Mouse (Mus musculus) mesoderm, embryonic 11.5 days (tissue): ENCODE measurements around the gene Uck1.
"Not testable (repeated sequence)": the region's sequence is repeated elsewhere in the genome, so short reads cannot be mapped to it uniquely, and the experiment has no call there.

Experiments
- DNase-seq: peaks from one replicate; pipeline ENCODE4 v3.0.0-alpha.2; 2012; ENCODE audit warnings: low read depth, low spot score

Gene Uck1

GRCm38 (mm10) chr2:32259657-32260417, at the start of gene Uck1:
TSS of gene Uck1 (minus strand) at chr2:32260159.
- peak; percentile 96 for DNase-seq

GRCm38 (mm10) chr2:32308870-32309568, 49.1 kb upstream of the Uck1 start:
- DNase-seq, result no peak

- peak; percentile 83 for DNase-seq
Observed at GRCm38 (mm10) chr2:32307941-32308760, 48.2 kb upstream of the Uck1 start.

DNA sequence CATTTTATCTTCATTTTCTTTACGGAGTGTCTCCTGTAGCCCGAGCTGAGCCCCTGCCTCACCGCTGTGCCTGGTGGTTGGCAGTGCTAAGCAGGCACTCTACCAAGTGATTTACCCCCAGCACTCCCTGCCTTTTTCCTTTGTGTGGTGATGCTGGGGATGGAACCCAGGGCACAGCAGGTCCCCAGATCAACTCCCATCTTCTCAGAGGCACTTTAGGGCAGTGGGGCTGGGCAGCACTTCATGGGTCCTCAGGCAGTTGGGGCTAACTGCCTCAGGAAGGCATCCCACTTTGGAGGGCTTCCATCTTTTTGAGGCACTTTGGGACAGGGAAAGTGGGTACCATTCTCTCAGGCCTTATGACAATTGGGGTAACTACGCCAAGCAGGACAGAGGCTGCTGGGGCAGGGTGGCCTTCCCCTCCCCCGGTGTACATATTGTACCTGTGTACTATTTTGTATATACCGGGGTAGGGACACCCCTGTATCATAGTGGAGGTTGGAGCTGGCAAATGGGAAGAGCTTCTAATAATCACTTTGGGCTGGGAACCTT, 47.4 kb upstream of the Uck1 start:
- no peak for DNase-seq

DNA sequence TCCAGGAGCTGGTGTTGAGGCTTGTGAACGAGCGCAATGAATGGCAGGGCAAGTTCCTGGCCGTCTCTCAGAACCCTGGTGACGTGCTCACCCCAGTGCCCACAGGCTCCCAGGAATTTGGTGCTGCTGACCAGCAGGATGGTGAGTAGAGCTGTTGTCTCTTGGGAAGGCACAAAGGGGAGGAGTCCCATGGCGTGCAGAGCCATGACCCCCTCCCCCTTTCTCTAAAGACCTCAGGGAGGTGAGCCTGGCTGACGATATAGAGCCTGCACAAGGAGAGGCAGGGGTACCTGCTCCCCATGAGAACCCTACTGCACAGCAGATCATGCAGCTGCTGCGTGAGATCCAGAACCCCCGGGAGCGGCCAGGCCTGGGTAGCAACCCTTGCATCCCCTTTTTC, 46.2 kb upstream of the Uck1 start:
- no peak for DNase-seq

- no peak for DNase-seq
Observed at GRCm38 (mm10) chr2:32305668-32306067, 45.7 kb upstream of the Uck1 start.

GRCm38 (mm10) chr2:32304145-32304832, 44.3 kb upstream of the Uck1 start:
- peak; percentile 63 for DNase-seq

- DNase-seq, result no peak
Observed at GRCm38 (mm10) chr2:32302952-32303351, 43.0 kb upstream of the Uck1 start.

GRCm38 (mm10) chr2:32299469-32299868, 39.5 kb upstream of the Uck1 start:
- DNase-seq, result no peak

- not testable (repeated sequence) for DNase-seq
Observed at GRCm38 (mm10) chr2:32295842-32296241, 35.9 kb upstream of the Uck1 start.

DNA sequence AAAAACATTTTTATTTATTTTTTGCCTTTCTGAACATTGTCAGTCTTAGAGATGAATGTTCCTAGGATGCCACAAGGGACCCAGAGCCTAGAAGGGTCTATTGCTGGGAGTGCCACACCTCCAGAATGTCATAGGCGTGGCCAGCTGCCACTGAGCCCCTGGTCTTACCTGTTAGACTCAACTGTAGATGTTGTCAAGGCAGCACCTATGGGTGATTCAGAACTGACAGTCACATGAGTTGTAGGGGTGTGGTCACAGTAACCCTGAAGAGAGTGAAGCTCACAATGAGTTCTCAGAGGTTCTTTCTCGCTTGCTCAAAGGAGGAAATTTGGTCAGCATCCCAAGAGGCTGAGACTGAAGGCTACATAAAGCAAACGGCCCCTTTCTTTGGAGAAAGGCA, 35.3 kb upstream of the Uck1 start:
- DNase-seq, result no peak

- DNase-seq, result no peak
Observed at GRCm38 (mm10) chr2:32294348-32294747, 34.4 kb upstream of the Uck1 start.

- peak; percentile 65 for DNase-seq
Observed at GRCm38 (mm10) chr2:32289578-32289977, 29.6 kb upstream of the Uck1 start.

- peak; percentile 54 for DNase-seq
Observed at GRCm38 (mm10) chr2:32288371-32288931, 28.5 kb upstream of the Uck1 start.

GRCm38 (mm10) chr2:32287923-32288367, 28.0 kb upstream of the Uck1 start, which contains the start of gene Swi5:
TSS of gene Swi5 (minus strand) at chr2:32288075.
- peak; percentile 100 for DNase-seq

GRCm38 (mm10) chr2:32287334-32287840, 27.4 kb upstream of the Uck1 start, which contains the start of gene Golga2:
TSS of gene Golga2 (plus strand) at chr2:32287384.
- no peak for DNase-seq

- no peak for DNase-seq
Observed at GRCm38 (mm10) chr2:32283986-32284385, 24.0 kb upstream of the Uck1 start.

GRCm38 (mm10) chr2:32282727-32283126, 22.8 kb upstream of the Uck1 start:
- DNase-seq, result peak; percentile 62

- no peak for DNase-seq
Observed at GRCm38 (mm10) chr2:32282289-32282688, 22.3 kb upstream of the Uck1 start.

DNA sequence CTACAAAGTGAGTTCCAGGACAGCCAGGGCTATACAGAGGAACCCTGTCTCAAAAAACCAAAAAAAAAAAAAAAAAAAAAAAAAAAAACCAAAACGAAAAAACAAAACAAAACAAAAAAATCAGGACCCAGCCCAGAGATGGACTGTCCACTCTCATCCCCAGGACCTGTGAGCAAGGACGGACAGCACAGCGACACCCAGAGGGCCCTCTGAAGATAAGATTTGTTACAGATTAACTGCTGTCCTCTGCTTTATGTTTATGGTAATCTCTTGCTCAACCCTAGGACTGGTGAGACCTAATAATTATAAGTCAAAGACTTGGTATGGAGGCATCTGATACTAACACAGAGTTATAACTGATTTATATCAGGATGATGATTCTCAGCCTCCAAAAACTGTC, 15.9 kb upstream of the Uck1 start:
- no peak for DNase-seq
